Mouse (Mus musculus) CH12.LX (cell line): Measurements from ENCODE around the gene Tstd1. TPM values are rescaled to one million over a fixed set of nuclear protein-coding genes. Genes with fewer than 3 reads are reported as not detected.

Source experiments
- DNase-seq: peaks from one replicate; pipeline ENCODE4 v3.0.0-alpha.2; 2013; ENCODE audit errors: extremely low read depth
- H3K27ac ChIP-seq: 2 replicates; pipeline ENCODE4 v1.5.1; 2012; ENCODE audit warnings: low read depth, mild to moderate bottlenecking, control low read depth, moderate library complexity; ENCODE audit not compliant: insufficient read depth
- H3K27me3 ChIP-seq: replicated peaks from 2 replicates; pipeline ENCODE3; 2012; ENCODE audit warnings: inconsistent platforms
- H3K36me3 ChIP-seq, 2 experiments: replicated peaks in 1 of 2; 2 replicates each; pipeline versions ENCODE3 to v1.6.1; 2012; ENCODE audit warnings: inconsistent platforms in 1 of 2, low read length in 1 of 2, mild to moderate bottlenecking in 1 of 2, mixed read lengths in 1 of 2, moderate library complexity in 1 of 2; ENCODE audit not compliant: control insufficient read depth in 1 of 2, insufficient read depth in 1 of 2
- H3K4me1 ChIP-seq, 2 experiments: 2 replicates each; pipeline ENCODE4 v1.6.1; 2012; ENCODE audit warnings: inconsistent platforms in 1 of 2, moderate library complexity in 1 of 2; ENCODE audit not compliant: insufficient read depth in 2 of 2, control insufficient read depth in 1 of 2
- H3K4me2 ChIP-seq: 2 replicates; pipeline ENCODE4 v1.6.1; 2012; ENCODE audit warnings: low read depth, mild to moderate bottlenecking, control low read depth; ENCODE audit not compliant: poor library complexity, insufficient read depth, severe bottlenecking
- H3K4me3 ChIP-seq, 3 experiments: fragments of 150-350 bp in 1 of 3; sonication (generic) in 1 of 3; replicated peaks in 1 of 3; 2 replicates each; pipeline versions ENCODE3 to v1.5.1; 2011 to 2012; ENCODE audit warnings: low read depth in 2 of 3, low read length in 2 of 3, mild to moderate bottlenecking in 2 of 3, moderate library complexity in 2 of 3, control low read depth in 1 of 3, improper control_type of control experiment in 1 of 3, inconsistent platforms in 1 of 3, mixed read lengths in 1 of 3; ENCODE audit not compliant: poor library complexity in 1 of 3
- H3K79me2 ChIP-seq: replicated peaks from 2 replicates; pipeline ENCODE4 v1.6.1; 2012; ENCODE audit warnings: mild to moderate bottlenecking, moderate library complexity; ENCODE audit not compliant: control insufficient read depth, poor library complexity, insufficient read depth, severe bottlenecking; ENCODE audit errors: extremely low read depth
- H3K9ac ChIP-seq: 2 replicates; pipeline ENCODE4 v1.6.1; 2012; ENCODE audit warnings: low read depth, mild to moderate bottlenecking, control low read depth, moderate library complexity; ENCODE audit not compliant: insufficient read depth
- H3K9me3 ChIP-seq: replicated peaks from 2 replicates; pipeline ENCODE3; 2012; ENCODE audit warnings: low read length, inconsistent platforms, mixed read lengths
- CHD1 ChIP-seq: IDR thresholded peaks from 2 replicates; pipeline ENCODE4 v1.6.1; 2012; ENCODE audit warnings: low read depth, low read length, improper control_type of control experiment, inconsistent platforms
- CHD2 ChIP-seq: IDR thresholded peaks from 2 replicates; pipeline ENCODE4 v1.6.1; 2011; ENCODE audit warnings: low read length, improper control_type of control experiment
- CTCF ChIP-seq, 2 experiments: IDR thresholded peaks in 1 of 2; conservative IDR thresholded peaks in 1 of 2; 2 replicates each; pipeline ENCODE4 v1.5.1; 2011 to 2012; ENCODE audit warnings: low read depth in 2 of 2, low read length in 2 of 2, improper control_type of control experiment in 1 of 2, inconsistent platforms in 1 of 2, mild to moderate bottlenecking in 1 of 2, moderate library complexity in 1 of 2
- ELF1 ChIP-seq: IDR thresholded peaks from 2 replicates; pipeline ENCODE4 v1.6.1; 2014; ENCODE audit warnings: low read depth, mild to moderate bottlenecking, inconsistent platforms, low read length, improper control_type of control experiment
- EP300 ChIP-seq: IDR thresholded peaks from 2 replicates; pipeline ENCODE4 v1.6.1; 2011; ENCODE audit warnings: low read length, improper control_type of control experiment
- GABPA ChIP-seq: IDR thresholded peaks from 2 replicates; pipeline ENCODE4 v1.6.1; 2012; ENCODE audit warnings: low read depth, low read length, improper control_type of control experiment, inconsistent platforms; ENCODE audit not compliant: insufficient replicate concordance
- IRF4 ChIP-seq: IDR thresholded peaks from 2 replicates; pipeline ENCODE4 v1.6.1; 2014; ENCODE audit warnings: low read depth, mild to moderate bottlenecking, inconsistent platforms, low read length, improper control_type of control experiment
- JUN ChIP-seq: IDR thresholded peaks from 2 replicates; pipeline ENCODE4 v1.6.1; 2011; ENCODE audit warnings: low read depth, mild to moderate bottlenecking, low read length, improper control_type of control experiment, moderate library complexity; ENCODE audit not compliant: insufficient read depth
- POLR2A ChIP-seq: IDR thresholded peaks from 2 replicates; pipeline ENCODE4 v1.6.1; 2011; ENCODE audit warnings: low read depth, mild to moderate bottlenecking, improper control_type of control experiment, low read length
- RAD21 ChIP-seq: IDR thresholded peaks from 2 replicates; pipeline ENCODE4 v1.6.1; 2011; ENCODE audit warnings: low read depth, mild to moderate bottlenecking, low read length, improper control_type of control experiment, moderate library complexity
- RCOR1 ChIP-seq: conservative IDR thresholded peaks from 2 replicates; pipeline ENCODE4 v1.6.1; 2012; ENCODE audit warnings: low read depth, mild to moderate bottlenecking, inconsistent platforms, low read length, improper control_type of control experiment
- SMC3 ChIP-seq: IDR thresholded peaks from 2 replicates; pipeline ENCODE4 v1.6.1; 2011; ENCODE audit warnings: low read depth, low read length, improper control_type of control experiment
- TBP ChIP-seq: conservative IDR thresholded peaks from 2 replicates; pipeline ENCODE4 v1.6.1; 2011; ENCODE audit warnings: low read depth, low read length, improper control_type of control experiment
- USF2 ChIP-seq: conservative IDR thresholded peaks from 2 replicates; pipeline ENCODE4 v1.6.1; 2011; ENCODE audit warnings: low read depth, low read length, improper control_type of control experiment
- ZC3H11A ChIP-seq: IDR thresholded peaks from 2 replicates; pipeline ENCODE4 v1.6.1; 2012; ENCODE audit warnings: low read depth, mild to moderate bottlenecking, inconsistent platforms, low read length, improper control_type of control experiment
- ZKSCAN1 ChIP-seq: IDR thresholded peaks from 2 replicates; pipeline ENCODE4 v1.6.1; 2012; ENCODE audit warnings: low read depth, inconsistent platforms, low read length, improper control_type of control experiment, borderline replicate concordance
- ZNF384 ChIP-seq: IDR thresholded peaks from 2 replicates; pipeline ENCODE4 v1.6.1; 2012; ENCODE audit warnings: low read depth, low read length, improper control_type of control experiment, inconsistent platforms
- dilution Hi-C: fragments of 300-500 bp; cut with MboI; formaldehyde crosslinking; loops from 2 replicates; pipeline ENCODE4 v1.14.3; 2020; ENCODE audit warnings: low sequenced_read_pairs; ENCODE audit not compliant: extremely low pct_unique_long_range_greater_than_20kb, extremely low pct_ligation_motif_present
- in situ Hi-C: fragments of 300-500 bp; cut with MboI; formaldehyde crosslinking; loops from 3 replicates; pipeline ENCODE4 v1.14.3; 2019; ENCODE audit warnings: low sequenced_read_pairs, low pct_ligation_motif_present, low pct_unique_long_range_greater_than_20kb, mixed read lengths
- polyA plus RNA-seq: library from polyadenylated mRNA; unstranded; fragments of >175 nt; gene quantifications from 2 replicates; pipeline ENCODE4 v1.2.1, GENCODE M21; 2012; ENCODE audit warnings: low read depth; ENCODE audit not compliant: insufficient read length
- total RNA-seq, 2 experiments: library from RNA; depleted of rRNA; stranded (reverse); fragments of 300-350 nt in 1 of 2; fragments of >200 nt in 1 of 2; gene quantifications; 2 replicates each; pipeline ENCODE4 v1.2.3; 2012 to 2014

Tstd1 gene
- total and polyA plus RNA-seq, 3 experiments, result 1.4 to 3.5 (median 2.5) TPM

GRCm38 (mm10) chr1:171452522-171452921, 33.9 kb downstream of the Tstd1 start:
- H3K4me2 ChIP-seq, result no peak overlapping the region
- no peaks in the 10 kb centered on the region for H3K27me3 ChIP-seq
- dilution Hi-C loops, result no loop called here
- TF ChIP-seq RCOR1 (no peak), CHD2 (no peak), CTCF (conservative IDR thresholded peaks at IDR 0.05 in 1 of 2, IDR thresholded peaks at IDR 0.05 in 1 of 2; ENCODE audit: low read depth in 2 of 2, low read length in 2 of 2) (no peak), RAD21 (no peak), POLR2A (no peak), ZKSCAN1 (no peak), GABPA (no peak), USF2 (no peak), CHD1 (no peak), ZNF384 (no peak), EP300 (no peak), TBP (no peak), ELF1 (no peak)
- H3K9me3 ChIP-seq, result no peaks in the 10 kb centered on the region
- no peak overlapping the region for H3K9ac ChIP-seq
- no peak overlapping the region for H3K4me3 ChIP-seq
- no peak for DNase-seq
- no peaks in the 10 kb centered on the region for H3K36me3 ChIP-seq
- in situ Hi-C loops, result no loop called here
- H3K4me1 ChIP-seq, result peaks cover 7 to 26% of the 10 kb centered on the region in 2 experiments
- H3K79me2 ChIP-seq, result no peaks in the 10 kb centered on the region
- H3K27ac ChIP-seq, result no peak overlapping the region

- Histone ChIP-seq H3K4me3 (no peak overlapping the region), H3K4me1 (peaks cover 7 to 26% of the 10 kb centered on the region in 2 experiments), H3K9ac (no peak overlapping the region), H3K27ac (no peak overlapping the region), H3K27me3 (no peaks in the 10 kb centered on the region), H3K9me3 (no peaks in the 10 kb centered on the region), H3K79me2 (no peaks in the 10 kb centered on the region)
- dilution Hi-C loops, result no loop called here
- no peak for DNase-seq
- no peak for TF ChIP-seq RAD21
- TF ChIP-seq CTCF (conservative IDR thresholded peaks at IDR 0.05 in 1 of 2, IDR thresholded peaks at IDR 0.05 in 1 of 2; ENCODE audit: low read depth in 2 of 2, low read length in 2 of 2), result no peak
- TF ChIP-seq, all 38 proteins: peak for 0
- in situ Hi-C loops, result no loop called here
- H3K4me2 ChIP-seq, result no peak overlapping the region
- H3K36me3 ChIP-seq, result no peaks in the 10 kb centered on the region
These were observed 34.3 kb downstream of the Tstd1 start for GRCm38 (mm10) chr1:171452923-171453322.

- H3K4me1 ChIP-seq, result peaks cover 7 to 26% of the 10 kb centered on the region in 2 experiments
- TF ChIP-seq CTCF (conservative IDR thresholded peaks at IDR 0.05 in 1 of 2, IDR thresholded peaks at IDR 0.05 in 1 of 2; ENCODE audit: low read depth in 2 of 2, low read length in 2 of 2), result peak in 1 of 2 experiments; percentile 57; a peak in 3 of 4 replicates
- peak; percentile 54 for TF ChIP-seq SMC3
- TF ChIP-seq JUN, result no peak
- TF ChIP-seq RAD21, result peak; percentile 49
- no peak for TF ChIP-seq ZC3H11A
- TF ChIP-seq IRF4, result no peak
- H3K4me2 ChIP-seq, result no peak overlapping the region
- H3K27ac ChIP-seq, result no peak overlapping the region
- no peak for DNase-seq
- H3K9me3 ChIP-seq, result no peaks in the 10 kb centered on the region
- H3K79me2 ChIP-seq, result no peaks in the 10 kb centered on the region
- no peak overlapping the region for H3K9ac ChIP-seq
- in situ Hi-C loops (no loop called here), dilution Hi-C loops (no loop called here)
- H3K4me3 ChIP-seq, result no peak overlapping the region
- H3K27me3 ChIP-seq, result no peaks in the 10 kb centered on the region
- no peaks in the 10 kb centered on the region for H3K36me3 ChIP-seq
These were observed 36.3 kb downstream of the Tstd1 start for GRCm38 (mm10) chr1:171454926-171455325.
